Mouse (Mus musculus) lung, adult 2 months (tissue): ENCODE results near the gene Dexi.

Experiments
- CTCF ChIP-seq: fragments of 200-500 bp; IDR thresholded peaks from 2 replicates; pipeline ENCODE4 v1.5.1; 2011; ENCODE audit warnings: mild to moderate bottlenecking, low read length, control low read depth; ENCODE audit not compliant: insufficient read depth
- POLR2A ChIP-seq: fragments of 200-500 bp; IDR thresholded peaks from 2 replicates; pipeline ENCODE4 v1.6.1; 2011; ENCODE audit warnings: low read depth, mild to moderate bottlenecking, control low read depth, low read length, borderline replicate concordance; ENCODE audit errors: extremely low read depth

DNA sequence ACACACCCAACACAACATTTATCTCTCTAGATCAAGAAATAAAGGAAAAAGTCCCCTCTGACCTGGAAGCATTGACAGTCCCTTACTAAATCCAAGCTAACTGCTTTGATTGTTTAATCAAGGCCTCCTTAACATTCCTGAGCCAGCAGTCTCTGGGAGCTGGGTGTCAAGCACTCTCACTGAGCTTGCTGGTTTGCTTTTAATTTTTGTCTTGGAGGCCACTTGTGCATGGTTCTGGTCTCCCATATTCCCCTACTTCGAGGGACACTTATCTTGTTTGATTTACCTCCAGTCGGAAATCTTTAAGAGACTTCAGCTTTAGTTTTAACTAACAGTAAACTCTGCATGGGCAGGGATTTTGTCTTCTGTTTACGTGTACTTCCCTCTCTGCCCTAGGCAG lies 67.9 kb downstream of the Dexi start:
- TF ChIP-seq CTCF: no peak
- no peak for TF ChIP-seq POLR2A
